Mouse (Mus musculus) CD4-positive, CD25-positive, alpha-beta regulatory T cell (primary cell): ENCODE measurements around the gene Bcas2. TPM values are rescaled to one million over a fixed set of nuclear protein-coding genes. Genes with fewer than 3 reads are reported as not detected.

Experiments
- polyA plus RNA-seq: library from polyadenylated mRNA; unstranded; fragments of 100-300 nt; shearing (Covaris generic); gene quantifications from one replicate; pipeline ENCODE4 v1.2.1, GENCODE M21; 2017

Bcas2 gene
- polyA plus RNA-seq = 148 TPM

DNA sequence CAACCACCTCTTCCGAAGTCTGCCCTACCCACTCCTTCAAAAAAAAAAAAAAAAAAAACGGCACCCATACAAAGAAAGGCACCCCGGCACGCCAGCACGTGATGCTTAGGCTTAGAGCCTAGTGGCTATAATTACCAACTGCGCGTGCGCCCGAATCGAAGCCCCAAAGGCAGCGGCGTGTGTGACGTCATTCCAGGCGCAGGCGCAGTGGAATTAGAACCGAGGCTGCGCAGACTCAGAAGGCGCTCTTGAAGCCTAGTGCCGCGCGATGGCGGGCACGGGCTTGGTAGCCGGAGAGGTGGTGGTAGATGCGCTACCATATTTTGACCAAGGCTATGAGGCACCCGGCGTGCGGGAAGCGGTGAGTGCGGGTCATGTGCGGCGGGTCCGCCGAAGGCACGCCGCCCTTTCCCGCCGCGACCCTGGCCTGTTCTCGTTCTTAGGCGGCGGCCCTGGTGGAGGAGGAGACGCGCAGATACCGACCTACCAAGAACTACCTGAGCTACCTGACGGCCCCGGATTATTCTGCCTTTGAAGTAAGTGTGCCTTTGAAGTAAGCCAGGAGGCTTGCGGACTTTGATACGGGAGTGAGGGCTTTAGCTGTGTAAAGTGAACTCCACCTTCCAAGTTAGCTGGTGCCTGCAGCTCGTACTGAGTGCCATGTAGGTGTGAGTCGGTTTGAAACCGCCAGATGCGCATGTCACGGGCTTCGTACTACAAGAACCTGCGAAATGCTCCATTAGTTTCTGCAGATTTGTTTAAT is at the start of gene Bcas2:
Gene Bcas2, plus strand, starts transcription at position 151 of the 763 bp plus-strand sequence.

Other genes starting within 250 kb of the Bcas2 start
- not detected for gene Sycp1, start 235.6 kb upstream of the Bcas2 start, polyA plus RNA-seq
- gene Nr1h5, start 207.5 kb upstream of the Bcas2 start, polyA plus RNA-seq = not detected
- 90.7 TPM for gene Sike1, start 175.9 kb upstream of the Bcas2 start, polyA plus RNA-seq
- gene Csde1, start 151.2 kb upstream of the Bcas2 start, polyA plus RNA-seq = 272 TPM
- gene Nras, start 113.4 kb upstream of the Bcas2 start, polyA plus RNA-seq = 52.8 TPM
- 12.7 TPM for gene Ampd1, start 97.6 kb upstream of the Bcas2 start, polyA plus RNA-seq
- gene Dennd2c, start 69.1 kb upstream of the Bcas2 start, polyA plus RNA-seq = 2.3 TPM
- 31.4 TPM for gene Trim33, start 107.6 kb downstream of the Bcas2 start, polyA plus RNA-seq